Mouse (Mus musculus): Measurements from ENCODE around the gene Zfp661. TPM values are rescaled to one million over a fixed set of nuclear protein-coding genes. Genes with fewer than 3 reads are reported as not detected.

Gene Zfp661
- total RNA-seq, 2 experiments from 2014 or later, result 1.4 to 1.5 TPM

GRCm38 (mm10) chr2:127559070-127559966, 27.6 kb downstream of the Zfp661 start:
- peak; percentile 38 for DNase-seq (ENCODE audit: low spot score)
- intact Hi-C loops (cut with DNase I), result loop anchor here (1.0 to 5.0 kb wide), 2 partner anchors 52 to 197 kb away; partner anchors contain the start of gene Adra2b

DNA sequence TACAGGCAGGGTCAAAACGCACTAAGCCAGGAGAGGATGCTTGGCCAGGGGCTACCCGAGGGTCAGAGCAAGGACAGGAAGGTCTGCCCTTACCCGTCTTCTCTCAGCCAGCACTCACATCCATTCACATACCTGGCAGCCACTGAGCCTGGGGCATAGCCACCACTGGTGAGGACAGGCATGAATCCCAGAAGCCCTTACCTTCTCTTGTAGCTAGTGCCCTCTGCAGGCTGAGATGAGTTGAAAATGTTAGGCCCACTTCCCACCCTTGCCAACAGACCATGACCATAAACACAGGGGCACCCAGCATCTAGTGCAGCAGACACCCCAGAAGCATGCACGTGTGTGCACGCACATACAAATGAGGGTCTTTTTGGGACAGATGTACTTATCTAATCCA, 35.8 kb downstream of the Zfp661 start:
- DNase-seq (ENCODE audit: low spot score), result no peak
- intact Hi-C loops (cut with DNase I), result no loop called here

- intact Hi-C loops (cut with DNase I), result no loop called here
- DNase-seq (ENCODE audit: low spot score), result no peak
Measured at GRCm38 (mm10) chr2:127550446-127550845, 36.4 kb downstream of the Zfp661 start.

- DNase-seq (ENCODE audit: low spot score), result no peak
- intact Hi-C loops (cut with DNase I), result no loop called here
Measured at GRCm38 (mm10) chr2:127549711-127550110, 37.2 kb downstream of the Zfp661 start.

GRCm38 (mm10) chr2:127548342-127549074, 38.4 kb downstream of the Zfp661 start:
- intact Hi-C loops (cut with DNase I), result no loop called here
- no peak for DNase-seq (ENCODE audit: low spot score)

DNA sequence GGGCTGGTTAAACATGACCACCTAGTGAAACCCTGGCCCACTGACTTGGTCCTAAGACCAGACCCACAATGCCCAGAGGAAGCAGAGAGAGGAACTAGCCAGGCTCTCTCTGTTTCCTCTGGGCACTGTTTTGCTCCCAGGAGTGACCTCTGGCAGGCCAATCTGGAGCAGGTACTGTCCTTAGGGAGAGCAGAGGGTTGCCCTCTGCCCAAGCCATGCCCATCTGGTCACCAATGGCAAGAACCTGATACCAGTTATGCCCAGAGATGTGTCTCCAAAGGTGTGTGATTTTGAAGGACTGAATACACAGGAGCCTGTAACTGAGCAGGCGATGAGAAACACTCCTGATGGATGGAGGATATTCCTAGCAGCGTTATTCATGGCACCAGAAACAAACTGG, 45.2 kb downstream of the Zfp661 start:
- no peak for DNase-seq (ENCODE audit: low spot score)
- intact Hi-C loops (cut with DNase I), result no loop called here

GRCm38 (mm10) chr2:127541185-127541584, 45.7 kb downstream of the Zfp661 start, which contains the start of gene Prom2:
Gene Prom2, minus strand, starts transcription at chr2:127541467.
- DNase-seq (ENCODE audit: low spot score), result no peak
- intact Hi-C loops (cut with DNase I), result no loop called here

DNA sequence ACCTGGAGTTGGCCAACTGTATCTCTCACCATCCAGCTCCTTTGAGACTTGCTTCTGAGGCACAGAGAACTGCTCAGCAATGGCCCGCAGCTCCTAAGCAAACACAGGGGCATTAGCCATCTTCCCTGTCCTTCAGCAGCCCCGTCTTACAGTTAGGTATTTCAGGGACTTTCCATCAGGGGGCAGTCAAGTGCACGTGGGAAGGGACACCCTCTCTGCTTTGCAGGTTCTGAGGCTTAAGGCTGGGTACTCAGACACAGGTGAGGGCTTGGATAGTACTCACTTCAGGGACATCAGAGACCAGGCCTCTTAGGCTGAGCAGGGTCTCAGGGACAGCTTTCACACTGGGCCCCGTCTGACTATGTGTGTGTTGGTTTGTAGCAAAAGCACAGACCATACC, 47.4 kb downstream of the Zfp661 start:
- DNase-seq (ENCODE audit: low spot score), result no peak
- intact Hi-C loops (cut with DNase I), result no loop called here

DNA sequence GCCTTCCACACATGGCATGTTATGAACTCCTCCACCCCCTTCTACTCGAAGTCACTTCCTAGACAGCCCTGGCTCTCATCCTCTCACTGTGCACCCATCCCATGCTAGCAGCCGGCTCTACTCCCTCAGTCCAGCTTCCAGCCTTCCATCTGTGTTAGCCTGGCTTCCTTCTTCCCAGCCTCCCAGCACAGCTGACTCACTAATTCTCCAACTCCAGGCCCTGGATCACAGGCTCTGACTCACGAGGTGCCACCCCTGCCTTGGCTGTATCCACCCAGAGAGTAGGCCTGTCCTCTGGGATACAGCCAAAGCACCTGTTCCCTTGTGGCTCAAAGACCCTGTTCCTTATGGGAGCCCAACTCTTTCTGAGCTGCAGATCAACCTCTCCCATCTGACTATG, 49.3 kb downstream of the Zfp661 start:
- DNase-seq (ENCODE audit: low spot score), result no peak
- intact Hi-C loops (cut with DNase I), result no loop called here

DNA sequence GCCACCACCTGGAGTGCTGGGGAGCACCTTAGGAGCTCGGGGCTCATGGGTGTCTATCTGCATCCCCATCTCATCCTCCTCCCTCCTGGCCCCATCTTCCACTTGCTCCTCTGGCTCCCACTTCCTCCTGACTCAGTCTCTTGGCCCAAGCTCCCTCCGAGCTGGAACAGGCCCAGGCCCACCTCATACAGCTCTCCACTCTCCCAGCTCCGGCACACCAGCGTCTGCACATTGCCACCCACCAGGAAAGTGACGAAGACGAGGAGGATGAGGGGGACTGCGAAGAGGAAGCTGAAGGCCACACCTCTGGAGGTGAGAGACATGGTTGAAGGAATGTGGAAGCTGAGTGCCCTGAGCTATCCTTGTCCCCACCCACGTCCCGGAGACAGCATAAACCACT, 51.5 kb downstream of the Zfp661 start:
- no peak for DNase-seq (ENCODE audit: low spot score)

GRCm38 (mm10) chr2:127532379-127532778, 54.5 kb downstream of the Zfp661 start:
- intact Hi-C loops (cut with DNase I), result no loop called here
- DNase-seq (ENCODE audit: low spot score), result no peak

More for the DNA sequence above, 51.5 kb downstream of the Zfp661 start:
- intact Hi-C loops (cut with DNase I), result no loop called here

- DNase-seq (ENCODE audit: low spot score), result no peak
- intact Hi-C loops (cut with DNase I), result no loop called here
Measured at GRCm38 (mm10) chr2:127531592-127531991, 55.3 kb downstream of the Zfp661 start.

DNA sequence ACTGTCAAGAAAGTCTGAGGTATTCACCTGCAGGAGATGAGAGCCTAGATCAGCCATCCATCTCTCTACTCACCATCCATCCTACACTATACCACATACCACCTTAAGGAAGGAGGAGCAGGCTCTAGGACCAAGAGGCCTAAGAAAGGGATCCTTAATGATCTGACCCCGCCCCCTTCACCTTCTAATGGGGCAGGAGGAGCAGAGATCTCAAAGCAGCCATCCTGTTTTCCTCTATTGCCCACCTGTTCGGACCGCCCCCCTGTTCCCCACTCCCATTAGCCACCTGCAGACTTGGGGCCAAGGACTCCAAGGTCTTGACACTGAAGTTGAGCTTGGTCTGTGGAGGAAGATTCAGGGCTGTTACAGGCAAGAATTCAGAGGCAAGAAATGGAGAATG, 56.5 kb downstream of the Zfp661 start:
- intact Hi-C loops (cut with DNase I), result no loop called here
- no peak for DNase-seq (ENCODE audit: low spot score)

DNA sequence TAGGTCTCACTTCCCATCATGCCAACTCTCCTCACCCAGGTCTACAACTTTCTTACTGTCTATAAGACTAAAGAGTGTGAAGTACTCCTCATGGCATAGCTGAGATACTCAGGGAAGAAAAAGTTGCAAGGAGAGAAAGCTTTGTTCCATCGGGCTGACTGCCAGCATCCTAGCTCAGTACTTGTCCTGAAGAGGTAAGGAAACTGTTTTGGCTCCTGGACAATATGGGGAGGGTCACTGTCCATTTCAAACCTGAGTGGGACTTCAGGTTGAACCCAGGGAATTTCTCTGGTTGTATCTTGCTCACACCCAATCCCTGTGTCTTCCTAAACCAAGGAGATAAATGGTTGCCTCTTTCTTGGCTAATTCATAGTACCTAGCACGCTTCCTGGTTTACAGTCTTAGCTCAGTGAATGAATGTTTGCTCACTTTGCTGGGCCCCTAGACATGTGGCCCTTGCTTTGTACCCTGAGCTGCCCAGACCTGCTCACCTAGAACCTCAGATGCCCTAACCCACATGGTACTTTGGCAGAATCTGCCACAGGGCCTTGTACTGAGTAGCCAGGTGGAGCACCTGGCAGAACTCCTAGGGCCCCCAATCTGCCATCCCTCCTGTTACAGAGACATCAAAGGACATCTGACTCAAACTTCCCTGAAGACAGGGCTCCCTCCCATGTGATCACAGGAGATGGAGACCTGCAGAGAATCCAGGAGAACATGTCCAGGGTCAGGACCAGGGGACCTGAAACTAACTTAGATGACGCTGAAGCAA, 61.7 kb downstream of the Zfp661 start:
- intact Hi-C loops (cut with DNase I), result no loop called here
- no peak for DNase-seq (ENCODE audit: low spot score)

Other genes with a start within 250 kb of the Zfp661 start
- not detected for gene Astl, start 248.5 kb downstream of the Zfp661 start, total RNA-seq (2021)
- gene Adra2b, start 223.9 kb downstream of the Zfp661 start, total RNA-seq (2021), result under 1 TPM; 0.61 to 0.88 TPM
- not detected for gene Gpat2, start 161.9 kb downstream of the Zfp661 start, total RNA-seq (2021)
- gene Fahd2a, start 142.5 kb downstream of the Zfp661 start, total RNA-seq (2021), result 10 to 100 TPM; 36.8 to 37.5 TPM
- gene Kcnip3, start 65.0 kb downstream of the Zfp661 start, total RNA-seq (2021), result 1 to 10 TPM; 1.1 to 1.7 TPM
- gene Prom2, start 45.6 kb downstream of the Zfp661 start, total RNA-seq (2021), result not detected
- gene Mrps5, start 128 bp upstream of the Zfp661 start, total RNA-seq (2021), result 100 to 1,000 TPM in 1 of 2 experiments, 10 to 100 TPM in 1; 96.9 to 101 TPM
- gene Mal, start 69.6 kb upstream of the Zfp661 start, total RNA-seq (2021), result 1 to 10 TPM; 5.5 to 7.2 TPM
- gene Mall, start 142.8 kb upstream of the Zfp661 start, total RNA-seq (2021), result 1 to 10 TPM; 7.5 to 8.7 TPM
- 1 to 10 TPM; 6.6 to 8.6 TPM for gene Nphp1, start 201.8 kb upstream of the Zfp661 start, total RNA-seq (2021)
- 10 to 100 TPM; 57.2 to 59.9 TPM for gene Mtln, start 205.4 kb upstream of the Zfp661 start, total RNA-seq (2021)
- under 1 TPM; 0.45 to 0.78 TPM for gene Bub1, start 244.8 kb upstream of the Zfp661 start, total RNA-seq (2021)

Data from heart, postnatal 25 days (tissue).